Mouse (Mus musculus) myocyte (in vitro differentiated cells): ENCODE measurements around the gene Dnajc13. TPM values are rescaled to one million over a fixed set of nuclear protein-coding genes. Genes with fewer than 3 reads are reported as not detected.

Experiments
- H3K27me3 ChIP-seq: one replicate; pipeline ENCODE4 v1.6.1; 2011; ENCODE audit not compliant: control insufficient read depth, insufficient read depth, insufficient read length
- H3K36me3 ChIP-seq: one replicate; pipeline ENCODE4 v1.6.1; 2011; ENCODE audit not compliant: control insufficient read depth, insufficient read depth
- H3K4me2 ChIP-seq: one replicate; pipeline ENCODE4 v1.6.1; 2011; ENCODE audit warnings: low read depth, control low read depth
- H3K4me3 ChIP-seq: one replicate; pipeline ENCODE4 v1.5.1; 2011; ENCODE audit warnings: mild to moderate bottlenecking, control low read depth, moderate library complexity
- H3K79me2 ChIP-seq: one replicate; pipeline ENCODE4 v1.6.1; 2011; ENCODE audit not compliant: control insufficient read depth, insufficient read depth
- H3ac ChIP-seq: one replicate; pipeline ENCODE4 v1.6.1; 2011; ENCODE audit not compliant: control insufficient read depth, insufficient read length
- CEBPB ChIP-seq: IDR thresholded peaks from 2 replicates; pipeline ENCODE4 v1.6.1; 2011; ENCODE audit warnings: mild to moderate bottlenecking, moderate library complexity; ENCODE audit not compliant: poor library complexity, insufficient read depth, severe bottlenecking
- E2F4 ChIP-seq: IDR thresholded peaks from one replicate; pipeline ENCODE4 v1.6.1; 2011; ENCODE audit warnings: mild to moderate bottlenecking, control low read depth, moderate library complexity; ENCODE audit not compliant: insufficient read depth
- MAX ChIP-seq: IDR thresholded peaks from one replicate; pipeline ENCODE4 v1.6.1; 2011; ENCODE audit warnings: low read depth, mild to moderate bottlenecking, control low read depth
- MYOD1 ChIP-seq, 3 experiments: IDR thresholded peaks; one replicate each; pipeline ENCODE4 v1.6.1; 2011; ENCODE audit warnings: control low read depth in 2 of 3, low read depth in 2 of 3, mild to moderate bottlenecking in 2 of 3, moderate library complexity in 1 of 3; ENCODE audit not compliant: insufficient read length in 2 of 3, control insufficient read depth in 1 of 3
- MYOG ChIP-seq, 3 experiments: IDR thresholded peaks; one replicate each; pipeline ENCODE4 v1.6.1; 2011; ENCODE audit warnings: control low read depth in 2 of 3, low read depth in 2 of 3, mild to moderate bottlenecking in 2 of 3; ENCODE audit not compliant: insufficient read length in 2 of 3, control insufficient read depth in 1 of 3, insufficient read depth in 1 of 3
- POLR2A ChIP-seq: IDR thresholded peaks from one replicate; pipeline ENCODE4 v1.6.1; 2011; ENCODE audit warnings: low read depth, mild to moderate bottlenecking, control low read depth, moderate library complexity; ENCODE audit not compliant: insufficient read length
- POLR2AphosphoS2 ChIP-seq: IDR thresholded peaks from one replicate; pipeline ENCODE4 v1.6.1; 2011; ENCODE audit warnings: low read depth, control low read depth; ENCODE audit not compliant: insufficient read length
- REST ChIP-seq: IDR thresholded peaks from one replicate; pipeline ENCODE4 v1.6.1; 2011; ENCODE audit warnings: mild to moderate bottlenecking, control low read depth, moderate library complexity; ENCODE audit not compliant: insufficient read depth, insufficient read length
- SRF ChIP-seq: IDR thresholded peaks from one replicate; pipeline ENCODE4 v1.6.1; 2011; ENCODE audit warnings: low read depth; ENCODE audit not compliant: control insufficient read depth, insufficient read length
- TCF12 ChIP-seq: IDR thresholded peaks from one replicate; pipeline ENCODE4 v1.6.1; 2011; ENCODE audit warnings: mild to moderate bottlenecking, control low read depth; ENCODE audit not compliant: poor library complexity, insufficient read depth, severe bottlenecking
- TCF3 ChIP-seq: IDR thresholded peaks from one replicate; pipeline ENCODE4 v1.6.1; 2011; ENCODE audit warnings: low read depth, control low read depth; ENCODE audit not compliant: insufficient read length
- USF1 ChIP-seq: IDR thresholded peaks from one replicate; pipeline ENCODE4 v1.6.1; 2011; ENCODE audit warnings: low read depth, mild to moderate bottlenecking, control low read depth, moderate library complexity
- polyA plus RNA-seq: library from polyadenylated mRNA; unstranded; fragments of >200 nt; fragmentation: generic; extraction: Trizol; gene quantifications from one replicate; pipeline ENCODE4 v1.2.1, GENCODE M21; 2012; ENCODE audit warnings: missing spikeins

The Dnajc13 gene
- 14.1 TPM for polyA plus RNA-seq

- peak; percentile 92 for TF ChIP-seq USF1
- TF ChIP-seq MYOG (IDR thresholded peaks at IDR 0.05; ENCODE audit: control insufficient read depth in 1 of 3, insufficient read depth in 1 of 3, insufficient read length in 2 of 3, low read depth in 2 of 3) = peak in 1 of 3 experiments; percentile 35
- peak; percentile 67 for TF ChIP-seq POLR2A
- no peak for TF ChIP-seq SRF
- TF ChIP-seq TCF12 = no peak
- TF ChIP-seq POLR2AphosphoS2 = peak; percentile 47
- no peak for TF ChIP-seq TCF3
- TF ChIP-seq E2F4 = no peak
- no peak for TF ChIP-seq MYOD1 (IDR thresholded peaks at IDR 0.05; ENCODE audit: control insufficient read depth in 1 of 3, insufficient read length in 2 of 3, low read depth in 2 of 3)
- peak within 1 kb of the TSS; percentile 67 for H3K4me3 ChIP-seq
- peak within 1 kb of the TSS; percentile 37 for H3ac ChIP-seq
- peaks cover 4% of the 10 kb centered on the region for H3K36me3 ChIP-seq
- peak within 1 kb of the TSS; percentile 96 for H3K4me2 ChIP-seq
- H3K27me3 ChIP-seq = no peaks in the 10 kb centered on the region
- peaks cover 44% of the 10 kb centered on the region for H3K79me2 ChIP-seq
Observed at GRCm38 (mm10) chr9:104262823-104263352, at the start of gene Dnajc13. TSS of gene Dnajc13 (minus strand) at chr9:104262930.

- H3ac ChIP-seq = no peak overlapping the region
- H3K36me3 ChIP-seq = no peaks in the 10 kb centered on the region
- no peak overlapping the region for H3K4me2 ChIP-seq
- TF ChIP-seq MYOD1 (IDR thresholded peaks at IDR 0.05; ENCODE audit: control insufficient read depth in 1 of 3, insufficient read length in 2 of 3, low read depth in 2 of 3) (no peak), CEBPB (no peak), SRF (no peak)
- no peaks in the 10 kb centered on the region for H3K27me3 ChIP-seq
- no peak overlapping the region for H3K4me3 ChIP-seq
- H3K79me2 ChIP-seq = no peaks in the 10 kb centered on the region
Observed at GRCm38 (mm10) chr9:104306734-104307133, 44.0 kb upstream of the Dnajc13 start.

- Histone ChIP-seq H3K36me3 (no peaks in the 10 kb centered on the region), H3ac (no peak overlapping the region), H3K4me2 (peak overlapping the region; percentile 50), H3K4me3 (no peak overlapping the region), H3K79me2 (no peaks in the 10 kb centered on the region), H3K27me3 (no peaks in the 10 kb centered on the region)
- TF ChIP-seq CEBPB = no peak
- peak; percentile 78 for TF ChIP-seq USF1
Observed at GRCm38 (mm10) chr9:104305333-104306111, 42.8 kb upstream of the Dnajc13 start.

- Histone ChIP-seq H3K79me2 (no peaks in the 10 kb centered on the region), H3K36me3 (no peaks in the 10 kb centered on the region), H3ac (no peak overlapping the region), H3K27me3 (no peaks in the 10 kb centered on the region), H3K4me2 (no peak overlapping the region), H3K4me3 (no peak overlapping the region)
- TF ChIP-seq MYOG (IDR thresholded peaks at IDR 0.05; ENCODE audit: control insufficient read depth in 1 of 3, insufficient read depth in 1 of 3, insufficient read length in 2 of 3, low read depth in 2 of 3) (no peak), POLR2A (no peak)
Observed at GRCm38 (mm10) chr9:104304800-104305199, 42.1 kb upstream of the Dnajc13 start.

- Histone ChIP-seq H3K79me2 (no peaks in the 10 kb centered on the region), H3K36me3 (no peaks in the 10 kb centered on the region), H3K4me2 (no peak overlapping the region), H3K4me3 (no peak overlapping the region), H3ac (no peak overlapping the region), H3K27me3 (no peaks in the 10 kb centered on the region)
- TF ChIP-seq E2F4 = no peak
- no peak for TF ChIP-seq TCF3
- TF ChIP-seq MYOG (IDR thresholded peaks at IDR 0.05; ENCODE audit: control insufficient read depth in 1 of 3, insufficient read depth in 1 of 3, insufficient read length in 2 of 3, low read depth in 2 of 3) = no peak
- TF ChIP-seq USF1 = no peak
- no peak for TF ChIP-seq MYOD1 (IDR thresholded peaks at IDR 0.05; ENCODE audit: control insufficient read depth in 1 of 3, insufficient read length in 2 of 3, low read depth in 2 of 3)
- no peak for TF ChIP-seq POLR2AphosphoS2
- TF ChIP-seq REST = no peak
- TF ChIP-seq CEBPB = no peak
- no peak for TF ChIP-seq MAX
- no peak for TF ChIP-seq SRF
- TF ChIP-seq TCF12 = no peak
Observed at GRCm38 (mm10) chr9:104304376-104304775, 41.6 kb upstream of the Dnajc13 start.
